Mouse (Mus musculus) limb, embryonic 13.5 days (tissue): ENCODE results near the gene Gnb5. TPM values are rescaled to one million over a fixed set of nuclear protein-coding genes. Genes with fewer than 3 reads are reported as not detected.

Experiments
- ATAC-seq: fragments of 200-750 bp; cut with Nextera tagmentation; 2 replicates; pipeline ENCODE4 v1.8.0; 2017; ENCODE audit warnings: low read depth, moderate number of reproducible peaks, moderate TSS enrichment; ENCODE audit not compliant: low FRiP score
- H3K27ac ChIP-seq: fragments of 300-500 bp; sonication (generic); 2 replicates; pipeline ENCODE4 v1.5.1; 2015; ENCODE audit warnings: inconsistent platforms, mild to moderate bottlenecking, moderate library complexity
- H3K27me3 ChIP-seq: fragments of 300-500 bp; sonication (generic); 2 replicates; pipeline ENCODE4 v1.6.1; 2015; ENCODE audit warnings: mild to moderate bottlenecking, inconsistent platforms
- H3K36me3 ChIP-seq: fragments of 300-500 bp; sonication (generic); 2 replicates; pipeline ENCODE4 v1.6.1; 2015; ENCODE audit warnings: inconsistent platforms, mild to moderate bottlenecking, moderate library complexity
- H3K4me1 ChIP-seq: fragments of 300-500 bp; sonication (generic); 2 replicates; pipeline ENCODE4 v1.6.1; 2015; ENCODE audit warnings: inconsistent platforms
- H3K4me2 ChIP-seq: fragments of 300-500 bp; sonication (generic); replicated peaks from 2 replicates; pipeline ENCODE4 v1.6.1; 2015; ENCODE audit warnings: inconsistent platforms, mild to moderate bottlenecking, moderate library complexity
- H3K4me3 ChIP-seq: fragments of 300-500 bp; sonication (generic); 2 replicates; pipeline ENCODE4 v1.5.1; 2015; ENCODE audit warnings: moderate library complexity, mild to moderate bottlenecking, inconsistent platforms
- H3K9ac ChIP-seq: fragments of 300-500 bp; sonication (generic); 2 replicates; pipeline ENCODE4 v1.6.1; 2015; ENCODE audit warnings: mild to moderate bottlenecking, inconsistent platforms
- H3K9me3 ChIP-seq: fragments of 300-500 bp; sonication (generic); 2 replicates; pipeline ENCODE4 v1.6.1; 2016; ENCODE audit warnings: inconsistent platforms
- WGBS: fragments of 180-500 bp; shearing (Covaris S2); methylation state at CpG from one replicate; pipeline ENCODE4 v1.1.7; 2015; 5-methylcytosine and 5-hydroxymethylcytosine counted together
- polyA plus RNA-seq: library from polyadenylated mRNA; unstranded; fragments of >200 nt; fragmentation: Nextera tagmentation; extraction: Ambion mirVana; gene quantifications from 2 replicates; pipeline ENCODE4 v1.2.1, GENCODE M21; 2015

Gene Gnb5
- polyA plus RNA-seq, 1 experiment from 2014 or later = 27.3 TPM

DNA sequence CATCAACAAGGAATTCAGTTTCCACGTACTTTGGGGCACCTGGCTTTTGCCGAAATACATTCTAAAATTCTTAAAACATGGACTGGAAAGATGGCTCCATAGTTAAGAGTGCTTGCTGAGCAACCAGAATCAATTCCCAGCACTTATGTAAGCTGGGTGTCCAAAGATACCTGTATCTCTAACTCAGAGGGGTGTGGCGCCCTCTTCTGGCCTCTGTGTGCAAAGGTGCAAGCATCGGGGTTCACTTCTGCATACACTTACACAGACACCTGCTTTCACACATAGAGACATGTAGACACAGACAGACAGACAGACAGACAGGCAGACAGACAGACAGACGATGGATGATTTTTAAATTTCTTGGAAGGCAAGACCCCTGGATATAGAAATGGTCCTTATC lies 25.3 kb upstream of the Gnb5 start:
- Histone ChIP-seq H3K4me2 (no peak overlapping the region), H3K36me3 (no peaks in the 10 kb centered on the region), H3K27ac (no peak overlapping the region), H3K9me3 (no peaks in the 10 kb centered on the region), H3K4me3 (no peak overlapping the region), H3K4me1 (no peaks in the 10 kb centered on the region), H3K27me3 (peaks cover 13% of the 10 kb centered on the region), H3K9ac (no peak overlapping the region)
- WGBS = 46% methylated on average over 5 of the region's 5 CpGs
- ATAC-seq = no peak

DNA sequence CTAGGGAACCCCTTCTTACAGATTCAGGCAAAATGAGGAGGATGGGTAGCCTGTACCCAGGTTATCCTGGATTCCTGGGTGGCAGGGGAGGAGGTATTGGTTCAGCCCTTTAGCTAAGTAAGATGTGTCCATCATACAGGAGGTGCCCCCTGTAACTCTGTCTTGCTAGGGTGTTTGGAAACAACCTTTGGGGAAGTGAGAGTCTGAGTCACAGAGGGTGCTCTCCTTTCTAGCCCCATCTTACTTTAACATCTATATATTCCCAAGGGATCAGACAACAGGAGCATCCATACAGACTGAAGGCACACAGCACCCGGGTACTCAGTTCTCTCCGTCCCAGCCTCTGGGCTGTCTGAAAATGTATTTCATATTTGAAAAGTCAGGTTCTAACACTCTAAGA lies 23.9 kb upstream of the Gnb5 start:
- Histone ChIP-seq H3K27me3 (peaks cover 13% of the 10 kb centered on the region), H3K9me3 (no peaks in the 10 kb centered on the region), H3K4me3 (no peak overlapping the region), H3K4me2 (no peak overlapping the region), H3K36me3 (no peaks in the 10 kb centered on the region), H3K27ac (no peak overlapping the region), H3K4me1 (no peaks in the 10 kb centered on the region), H3K9ac (no peak overlapping the region)
- 89% methylated on average over 2 of the region's 2 CpGs for WGBS
- ATAC-seq = no peak

GRCm38 (mm10) chr9:75282830-75283229 lies 23.3 kb upstream of the Gnb5 start:
- no peaks in the 10 kb centered on the region for H3K36me3 ChIP-seq
- ATAC-seq = no peak
- WGBS = 18% methylated on average over 3 of the region's 3 CpGs

GRCm38 (mm10) chr9:75283636-75284035 lies 22.5 kb upstream of the Gnb5 start:
- no peak for ATAC-seq
- no peak overlapping the region for H3K4me3 ChIP-seq
- no peaks in the 10 kb centered on the region for H3K4me1 ChIP-seq
- H3K36me3 ChIP-seq = no peaks in the 10 kb centered on the region
- no peak overlapping the region for H3K27ac ChIP-seq
- H3K9ac ChIP-seq = no peak overlapping the region
- peaks cover 13% of the 10 kb centered on the region for H3K27me3 ChIP-seq
- no peak overlapping the region for H3K4me2 ChIP-seq
- H3K9me3 ChIP-seq = no peaks in the 10 kb centered on the region
- WGBS = 86% methylated on average over 8 of the region's 8 CpGs

More at GRCm38 (mm10) chr9:75282830-75283229, 23.3 kb upstream of the Gnb5 start:
- Histone ChIP-seq H3K9me3 (no peaks in the 10 kb centered on the region), H3K27me3 (peaks cover 13% of the 10 kb centered on the region), H3K9ac (no peak overlapping the region), H3K27ac (no peak overlapping the region), H3K4me1 (no peaks in the 10 kb centered on the region), H3K4me3 (no peak overlapping the region), H3K4me2 (no peak overlapping the region)

DNA sequence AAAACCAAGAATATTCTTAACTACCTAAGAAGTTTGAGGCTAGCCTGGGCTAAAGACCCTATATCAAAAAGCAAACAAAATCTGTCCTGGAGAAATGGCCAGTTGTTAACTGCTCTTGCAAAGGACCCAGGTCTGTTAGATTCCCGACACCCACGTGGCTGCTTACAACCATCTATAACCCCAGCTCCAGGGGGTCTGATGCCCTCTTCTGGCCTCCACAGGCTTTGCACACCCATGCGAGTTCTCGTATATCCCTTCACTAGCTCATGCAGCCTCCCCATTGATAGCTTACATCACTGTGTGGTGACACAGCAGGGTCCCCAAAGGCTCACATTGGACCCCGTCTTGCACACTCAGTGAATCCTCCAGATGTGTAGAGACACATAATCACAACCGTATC lies 20.7 kb upstream of the Gnb5 start:
- no peak overlapping the region for H3K9ac ChIP-seq
- peaks cover 13% of the 10 kb centered on the region for H3K27me3 ChIP-seq
- 79% methylated on average over 6 of the region's 6 CpGs for WGBS
- no peak for ATAC-seq
- H3K9me3 ChIP-seq = no peaks in the 10 kb centered on the region
- no peak overlapping the region for H3K4me3 ChIP-seq
- no peak overlapping the region for H3K4me2 ChIP-seq
- H3K4me1 ChIP-seq = no peaks in the 10 kb centered on the region
- no peaks in the 10 kb centered on the region for H3K36me3 ChIP-seq
- no peak overlapping the region for H3K27ac ChIP-seq

DNA sequence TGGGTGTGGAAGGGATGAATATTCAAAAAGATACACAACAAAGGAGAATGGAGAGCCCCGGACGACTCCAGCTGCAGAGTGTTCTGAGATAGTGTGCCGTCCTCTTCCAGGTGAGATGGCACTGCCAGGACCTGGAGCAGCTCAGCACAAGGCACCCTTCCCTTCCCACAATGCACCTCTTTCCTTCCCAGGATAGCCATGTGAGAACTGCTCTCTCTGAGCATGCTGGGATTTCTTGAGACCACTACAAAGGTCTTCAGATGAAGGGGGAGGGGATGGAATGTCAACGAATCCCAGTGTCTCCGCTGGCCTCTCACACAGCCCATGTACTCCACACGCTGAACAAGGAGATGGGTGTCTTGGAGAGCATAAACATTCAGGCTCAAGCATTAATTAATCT lies 18.5 kb upstream of the Gnb5 start:
- H3K4me2 ChIP-seq = no peak overlapping the region
- no peaks in the 10 kb centered on the region for H3K36me3 ChIP-seq
- H3K27ac ChIP-seq = no peak overlapping the region
- H3K27me3 ChIP-seq = peaks cover 5% of the 10 kb centered on the region; the same call in 1 of the 2 replicates
- ATAC-seq = no peak
- 84% methylated on average over 6 of the region's 6 CpGs for WGBS
- H3K4me1 ChIP-seq = no peaks in the 10 kb centered on the region
- H3K4me3 ChIP-seq = no peak overlapping the region
- no peak overlapping the region for H3K9ac ChIP-seq
- H3K9me3 ChIP-seq = no peaks in the 10 kb centered on the region

DNA sequence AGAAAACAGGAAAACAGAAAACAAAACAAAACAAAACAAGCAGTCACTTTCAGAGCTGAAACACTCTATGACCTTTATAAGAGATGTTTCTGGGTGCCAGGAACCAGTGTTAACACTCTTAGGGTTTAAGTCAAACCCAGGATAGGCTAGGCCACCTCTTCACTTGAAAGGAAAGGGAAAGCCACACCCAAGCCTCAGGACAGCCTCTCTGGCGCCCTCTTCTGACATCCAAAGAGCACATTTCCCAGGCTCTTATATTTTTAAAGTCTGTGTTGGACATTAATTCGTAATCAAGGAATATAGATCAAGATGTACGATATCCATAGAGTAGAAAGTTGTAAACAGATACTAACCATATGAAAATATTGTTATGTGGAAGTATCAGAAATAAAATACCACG lies 16.5 kb upstream of the Gnb5 start:
- ATAC-seq = no peak
- no peaks in the 10 kb centered on the region for H3K36me3 ChIP-seq
- H3K9ac ChIP-seq = no peak overlapping the region
- H3K9me3 ChIP-seq = no peaks in the 10 kb centered on the region
- WGBS = 51% methylated on average over 4 of the region's 4 CpGs
- no peaks in the 10 kb centered on the region for H3K4me1 ChIP-seq
- H3K27me3 ChIP-seq = 0 out of 2 replicates have a peak, but pooled peaks cover 12% of the 10 kb centered on the region
- no peak overlapping the region for H3K27ac ChIP-seq
- H3K4me3 ChIP-seq = no peak overlapping the region
- H3K4me2 ChIP-seq = no peak overlapping the region

GRCm38 (mm10) chr9:75299342-75299741 lies 6.7 kb upstream of the Gnb5 start:
- H3K4me1 ChIP-seq = no peaks in the 10 kb centered on the region
- H3K36me3 ChIP-seq = no peaks in the 10 kb centered on the region
- 87% methylated on average over 2 of the region's 2 CpGs for WGBS
- ATAC-seq = no peak
- H3K4me2 ChIP-seq = no peak overlapping the region
- H3K9ac ChIP-seq = no peak overlapping the region
- H3K4me3 ChIP-seq = no peak overlapping the region
- no peak overlapping the region for H3K27ac ChIP-seq
- H3K9me3 ChIP-seq = no peaks in the 10 kb centered on the region
- 0 out of 2 replicates have a peak, but pooled peaks cover 3% of the 10 kb centered on the region for H3K27me3 ChIP-seq

DNA sequence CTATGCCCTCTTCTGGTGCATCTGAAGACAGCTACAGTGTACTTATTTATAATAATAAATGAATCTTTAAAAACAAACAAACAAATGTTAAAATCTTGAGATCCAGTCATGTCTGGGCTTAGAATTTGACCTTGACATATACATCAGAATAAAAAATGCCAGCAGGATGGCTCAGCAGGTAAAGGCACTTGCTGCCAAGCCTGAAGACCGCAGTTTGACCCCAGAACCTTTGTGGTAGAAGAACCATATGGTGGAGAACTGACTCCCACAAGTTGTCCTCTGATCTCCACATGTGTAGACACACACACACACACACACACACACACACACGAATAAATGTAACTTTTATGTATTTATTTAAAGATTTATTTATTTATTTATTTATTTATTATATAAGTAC lies 3.1 kb upstream of the Gnb5 start:
- 82% methylated on average over 2 of the region's 2 CpGs for WGBS
- no peaks in the 10 kb centered on the region for H3K36me3 ChIP-seq

GRCm38 (mm10) chr9:75303701-75304261 lies 2.3 kb upstream of the Gnb5 start:
- H3K4me3 ChIP-seq = no peak overlapping the region
- 0 out of 2 replicates have a peak, but pooled peaks cover 3% of the 10 kb centered on the region for H3K27me3 ChIP-seq
- no peaks in the 10 kb centered on the region for H3K9me3 ChIP-seq
- ATAC-seq = no peak
- H3K4me1 ChIP-seq = no peaks in the 10 kb centered on the region
- no peak overlapping the region for H3K27ac ChIP-seq
- no peak overlapping the region for H3K9ac ChIP-seq
- no peaks in the 10 kb centered on the region for H3K36me3 ChIP-seq
- H3K4me2 ChIP-seq = peak overlapping the region; percentile 27; the same call in 1 of the 2 replicates
- WGBS = 32% methylated on average over 16 of the region's 16 CpGs

More for the DNA sequence above, 3.1 kb upstream of the Gnb5 start:
- Histone ChIP-seq H3K4me1 (no peaks in the 10 kb centered on the region), H3K9ac (no peak overlapping the region), H3K27me3 (0 out of 2 replicates have a peak, but pooled peaks cover 3% of the 10 kb centered on the region), H3K4me2 (no peak overlapping the region), H3K4me3 (no peak overlapping the region), H3K27ac (no peak overlapping the region), H3K9me3 (no peaks in the 10 kb centered on the region)
- no peak for ATAC-seq

GRCm38 (mm10) chr9:75304286-75304685 lies 1.8 kb upstream of the Gnb5 start:
- Histone ChIP-seq H3K27ac (no peak overlapping the region), H3K27me3 (0 out of 2 replicates have a peak, but pooled peaks cover 3% of the 10 kb centered on the region), H3K4me2 (peak overlapping the region; percentile 27; the same call in 1 of the 2 replicates), H3K36me3 (no peaks in the 10 kb centered on the region), H3K9me3 (no peaks in the 10 kb centered on the region), H3K4me3 (no peak overlapping the region), H3K4me1 (no peaks in the 10 kb centered on the region), H3K9ac (no peak overlapping the region)
- 43% methylated on average over 7 of the region's 7 CpGs for WGBS
- ATAC-seq = no peak

- Histone ChIP-seq H3K27me3 (no peaks in the 10 kb centered on the region), H3K9ac (no peak overlapping the region), H3K4me3 (no peak overlapping the region), H3K4me2 (no peak overlapping the region), H3K4me1 (no peaks in the 10 kb centered on the region), H3K27ac (no peak overlapping the region), H3K9me3 (no peaks in the 10 kb centered on the region), H3K36me3 (no peaks in the 10 kb centered on the region)
- ATAC-seq = no peak
- WGBS = 86% methylated on average over 5 of the region's 5 CpGs
Measured at GRCm38 (mm10) chr9:75307015-75307414, 927 bp downstream of the Gnb5 start.

GRCm38 (mm10) chr9:75308621-75309020 lies 2.5 kb downstream of the Gnb5 start:
- WGBS = 59% methylated on average over 5 of the region's 5 CpGs
- no peaks in the 10 kb centered on the region for H3K27me3 ChIP-seq
- H3K4me1 ChIP-seq = no peaks in the 10 kb centered on the region
- H3K27ac ChIP-seq = no peak overlapping the region
- no peak overlapping the region for H3K9ac ChIP-seq
- no peaks in the 10 kb centered on the region for H3K9me3 ChIP-seq
- ATAC-seq = no peak
- no peak overlapping the region for H3K4me3 ChIP-seq
- no peak overlapping the region for H3K4me2 ChIP-seq
- no peaks in the 10 kb centered on the region for H3K36me3 ChIP-seq
